Mouse (Mus musculus) adrenal gland, postnatal 4 days (tissue): Measurements from ENCODE around the gene Epas1. TPM values are rescaled to one million over a fixed set of nuclear protein-coding genes. Genes with fewer than 3 reads are reported as not detected.

ENCODE experiments used
- DNase-seq, 2 experiments: peaks; one replicate each; pipeline ENCODE4 v3.0.0; 2021 to 2022; ENCODE audit warnings: low spot score in 2 of 2, mixed read lengths in 2 of 2
- total RNA-seq, 2 experiments: library from RNA; stranded (reverse); gene quantifications; 2 replicates each; pipeline ENCODE4 v1.2.3; 2021

Gene Epas1
- total RNA-seq, 2 experiments from 2014 or later: 129 to 150 TPM

GRCm38 (mm10) chr17:86785612-86786011 is 32.1 kb downstream of the Epas1 start:
- DNase-seq: no peak

- DNase-seq: no peak
These were observed 33.0 kb downstream of the Epas1 start for GRCm38 (mm10) chr17:86786496-86786895.

- DNase-seq: no peak
These were observed 34.3 kb downstream of the Epas1 start for GRCm38 (mm10) chr17:86787805-86788204.

DNA sequence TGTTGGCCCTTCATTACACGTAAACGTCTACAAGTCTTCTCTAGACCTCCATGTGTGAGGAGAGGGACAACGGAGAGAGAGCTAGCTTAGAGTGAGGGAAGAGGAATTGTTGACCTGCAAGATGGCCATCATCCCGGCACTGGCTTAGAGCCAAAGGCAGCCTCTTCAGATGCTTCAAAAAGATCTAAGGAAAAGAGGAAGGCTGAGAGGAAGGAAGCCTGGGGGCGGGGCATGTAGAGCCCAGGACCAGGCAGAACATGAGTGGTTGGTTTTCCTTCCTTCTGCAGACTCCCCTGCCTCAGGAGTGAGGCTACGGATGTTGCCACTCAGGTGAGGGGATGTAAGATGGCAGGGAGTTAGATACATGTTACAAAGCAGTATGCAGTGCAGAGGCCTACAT is 34.8 kb downstream of the Epas1 start:
- no peak for DNase-seq

- DNase-seq: no peak
These were observed 38.4 kb downstream of the Epas1 start for GRCm38 (mm10) chr17:86791925-86792324.

- no peak for DNase-seq
These were observed 42.3 kb downstream of the Epas1 start for GRCm38 (mm10) chr17:86795773-86796172.

DNA sequence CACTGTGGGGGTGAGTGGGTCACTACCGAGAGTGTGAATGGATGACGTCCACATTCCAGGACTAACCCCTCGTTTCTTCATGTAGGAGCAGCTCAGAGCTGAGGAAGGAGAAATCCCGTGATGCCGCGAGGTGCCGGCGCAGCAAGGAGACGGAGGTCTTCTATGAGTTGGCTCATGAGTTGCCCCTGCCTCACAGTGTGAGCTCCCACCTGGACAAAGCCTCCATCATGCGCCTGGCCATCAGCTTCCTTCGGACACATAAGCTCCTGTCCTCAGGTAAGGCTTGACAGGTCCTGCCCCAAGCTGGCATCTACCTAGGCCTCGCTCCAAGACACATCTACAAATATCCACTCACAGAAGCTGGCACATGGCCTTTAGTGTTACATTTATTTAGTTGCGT is 43.5 kb downstream of the Epas1 start:
- no peak for DNase-seq

DNA sequence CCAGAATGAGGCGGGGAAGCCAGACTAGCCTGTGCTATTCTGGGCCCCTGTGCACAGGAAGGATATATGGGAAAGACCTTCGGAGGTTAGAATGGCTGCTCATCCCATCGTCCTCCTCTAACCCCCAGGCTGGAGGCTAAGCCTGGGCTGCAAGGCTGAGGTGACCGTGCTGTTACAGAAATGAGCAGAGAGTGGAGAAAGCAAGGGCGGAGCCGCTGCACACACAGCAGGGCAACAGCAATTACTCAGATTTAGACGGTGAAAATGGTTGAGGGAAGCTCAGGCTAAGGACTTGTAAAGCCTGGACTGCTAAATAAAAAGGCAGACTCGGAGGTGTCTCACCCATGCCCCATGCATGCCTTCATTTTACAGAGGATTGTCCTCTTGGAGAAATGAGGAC is 45.0 kb downstream of the Epas1 start:
- DNase-seq: no peak

- no peak for DNase-seq
These were observed 45.5 kb downstream of the Epas1 start for GRCm38 (mm10) chr17:86798951-86799350.

GRCm38 (mm10) chr17:86800535-86800934 is 47.0 kb downstream of the Epas1 start:
- no peak for DNase-seq

- peak in 1 of 2 experiments; percentile 30 for DNase-seq
These were observed 47.8 kb downstream of the Epas1 start for GRCm38 (mm10) chr17:86801213-86801815.

DNA sequence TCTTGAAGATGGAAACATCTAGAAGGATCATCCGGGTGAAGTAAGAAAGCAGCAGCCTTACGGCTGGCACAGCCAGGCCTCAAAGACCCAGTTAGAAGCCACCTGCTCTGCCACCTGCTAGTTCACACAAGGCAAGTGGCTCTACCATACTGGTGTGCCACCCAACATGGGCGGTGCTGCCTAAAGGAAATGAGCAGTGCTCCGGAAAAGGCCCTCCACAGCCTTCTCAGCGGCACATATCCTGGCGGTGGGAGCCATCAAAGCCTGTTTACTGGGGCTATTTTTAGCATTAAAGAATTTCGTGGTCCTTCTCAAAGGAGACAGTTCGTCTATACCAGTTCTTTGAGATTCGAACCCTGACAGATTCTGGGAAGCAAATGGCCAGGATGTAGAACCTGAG is 48.4 kb downstream of the Epas1 start:
- no peak for DNase-seq

DNA sequence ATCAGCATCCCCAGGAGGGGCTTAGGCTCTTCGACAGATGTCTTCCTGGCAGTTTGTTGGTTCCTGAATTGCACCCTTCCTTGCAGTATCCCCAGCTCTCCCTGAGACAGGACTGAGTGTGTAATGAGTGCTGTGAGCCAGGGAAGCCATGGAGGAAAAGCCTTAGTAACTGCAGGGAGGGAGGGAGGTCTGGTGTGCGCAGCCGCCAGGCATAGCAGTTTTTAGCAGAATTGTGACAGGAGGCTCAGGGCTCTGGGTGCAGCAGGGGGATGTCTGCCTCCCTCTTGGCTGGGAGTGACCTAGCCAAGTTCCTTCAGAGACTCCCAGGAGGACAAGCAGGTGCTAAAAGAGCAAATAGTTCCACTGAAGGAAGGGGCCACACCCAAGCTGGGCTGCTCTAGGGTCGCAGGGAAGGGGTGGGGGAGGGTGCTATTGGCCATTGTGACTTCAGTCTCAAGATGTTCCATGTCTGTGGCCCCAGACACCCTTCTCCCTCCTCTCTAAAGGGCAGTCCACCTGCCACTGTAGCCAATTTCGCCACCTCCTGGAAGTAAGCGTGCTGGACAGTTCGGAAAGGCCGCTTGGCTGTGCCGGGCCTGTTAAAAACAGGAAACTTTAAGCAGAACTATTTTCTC is 49.0 kb downstream of the Epas1 start:
- DNase-seq: no peak

DNA sequence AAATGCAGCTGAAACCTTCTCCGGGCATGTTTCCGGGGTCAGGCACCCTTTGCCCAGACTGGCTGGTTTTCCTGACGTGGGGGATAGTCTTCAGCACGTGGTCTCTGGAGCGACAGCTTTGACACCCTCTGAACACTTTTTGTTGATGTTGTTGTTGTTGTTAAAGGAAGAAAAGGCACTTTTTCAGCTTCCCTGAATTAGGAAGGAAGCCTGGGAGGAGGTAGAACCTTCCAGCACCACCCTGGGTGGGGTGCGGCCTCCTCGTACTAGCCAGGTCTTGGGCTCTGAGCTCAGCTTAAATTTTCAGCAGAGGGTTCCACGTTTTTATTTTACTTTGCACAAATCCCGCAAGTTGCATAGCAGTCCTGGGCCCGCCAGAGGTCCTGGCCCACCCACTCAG is 49.6 kb downstream of the Epas1 start:
- DNase-seq: no peak

DNA sequence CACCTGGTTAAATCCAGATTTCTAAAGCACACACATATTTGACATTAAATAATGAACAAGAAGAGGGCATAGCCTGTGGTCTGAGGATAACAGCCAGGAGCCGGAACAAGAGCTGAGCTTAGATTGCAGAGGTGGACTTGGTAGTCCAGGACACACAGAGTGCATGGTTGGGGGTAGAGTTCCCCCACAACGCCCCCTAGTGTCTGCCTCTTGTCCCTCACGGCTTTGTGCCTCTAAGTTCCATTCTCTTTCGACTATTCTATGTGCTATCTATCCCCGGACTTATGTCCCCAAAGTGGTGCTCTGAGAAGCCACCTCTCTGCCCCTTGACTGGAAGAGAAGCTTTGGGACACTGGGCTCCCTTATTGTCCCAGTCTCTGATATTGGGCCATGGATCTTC is 50.2 kb downstream of the Epas1 start:
- DNase-seq: no peak

DNA sequence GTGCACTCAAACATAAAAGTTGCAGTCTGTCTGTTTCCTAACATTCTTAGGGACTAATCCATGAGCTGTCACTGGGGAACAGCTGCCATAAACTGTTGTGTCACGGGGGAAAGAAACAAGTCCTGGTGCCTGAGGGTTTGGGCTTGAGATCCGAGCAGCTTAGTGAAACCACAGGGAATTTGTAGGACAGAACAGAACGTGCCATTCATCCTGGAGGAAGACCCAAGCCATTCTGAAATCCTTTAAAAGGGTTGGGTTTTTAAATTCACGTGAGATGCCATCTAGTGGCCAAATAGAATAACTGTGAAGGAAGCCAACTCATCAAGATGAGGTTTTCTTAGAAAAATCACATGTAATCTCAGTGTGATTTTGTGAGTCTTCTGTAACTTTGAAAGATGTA is 58.5 kb downstream of the Epas1 start:
- DNase-seq: no peak

GRCm38 (mm10) chr17:86814320-86814719 is 60.8 kb downstream of the Epas1 start:
- no peak for DNase-seq

DNA sequence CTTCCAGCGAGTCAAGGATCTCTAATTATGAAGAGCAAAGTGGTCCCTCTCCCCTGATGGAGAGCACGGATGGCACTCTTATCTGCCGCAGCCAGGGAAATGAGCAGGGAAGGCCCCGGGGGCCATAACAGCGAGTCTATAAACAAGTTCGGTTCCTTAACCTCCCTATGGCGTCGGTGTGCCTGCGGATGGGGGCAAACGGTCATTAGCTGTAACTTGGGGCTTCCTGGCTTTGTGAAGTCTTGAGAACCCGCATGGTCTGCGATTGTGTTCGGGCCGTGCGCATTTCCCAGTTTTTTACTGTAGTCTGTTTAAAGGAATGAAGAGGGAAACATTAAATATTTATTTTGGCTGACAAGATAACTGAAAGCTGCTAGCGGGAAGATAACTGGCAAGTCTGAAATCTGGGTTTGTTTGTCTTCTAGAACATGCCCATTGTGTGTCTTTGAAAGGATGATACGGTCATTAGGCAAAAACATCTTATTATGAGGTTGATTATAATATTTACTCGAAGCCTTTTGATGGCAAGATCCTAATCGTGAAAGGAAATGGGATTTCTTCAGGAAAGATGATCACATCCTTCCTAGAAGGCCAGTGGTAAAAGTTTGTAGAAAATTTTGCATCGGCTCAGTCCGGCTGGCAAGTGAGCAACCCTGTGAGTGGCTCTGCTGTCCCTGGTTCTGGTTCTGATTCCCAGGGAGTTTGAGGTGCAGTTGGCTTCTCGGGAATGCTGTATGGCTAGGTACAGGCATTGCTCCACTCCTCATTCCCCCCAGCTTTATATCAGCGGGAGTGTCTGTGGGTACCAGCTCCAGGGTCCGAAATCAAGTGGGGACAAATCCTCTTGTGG is 61.7 kb downstream of the Epas1 start:
- no peak for DNase-seq

GRCm38 (mm10) chr17:86822017-86822737 is 68.7 kb downstream of the Epas1 start:
- no peak for DNase-seq

GRCm38 (mm10) chr17:86824502-86825162 is 71.1 kb downstream of the Epas1 start:
- DNase-seq: no peak
